In genomic region chr16:35907432-35908201, GRCm38 (mm10) we compare ENCODE assay signal across 9 mouse cellular contexts. TPM values are rescaled to one million over a fixed set of nuclear protein-coding genes. Genes with fewer than 3 reads are reported as not detected.
A peak's percentile ranks its signal among the peaks of the same experiment; 100 is the strongest.
DNase-seq lines count a peak whose midpoint lies in the region; ATAC-seq and TF ChIP-seq lines count a peak whose summit lies in the region.
"Had no signal": no experiment of that assay in that cellular context is flagged by ENCODE, and none has a peak within 500 bp of the region (broad histone marks: within the 10 kb centered on the region; RNA-seq: fewer than 3 reads in every experiment).

No protein-coding gene starts in this region.

- no peak overlapping the region for H3K4me3 ChIP-seq in intestine, embryonic 15.5 days (replicated peaks)
- no peak overlapping the region for H3K4me3 ChIP-seq in small intestine, adult 2 months (ENCODE audit: low read depth, low read length)
- H3K4me3 ChIP-seq in hindbrain, postnatal 0 days (ENCODE audit: low read length), result no peak overlapping the region
- H3K4me3 ChIP-seq: embryonic facial prominence, embryonic 13.5 days; limb, embryonic 15.5 days had no signal

- DNase-seq in ovary, adult 18-20 months (ENCODE audit: low spot score), result peak; percentile 19
- no peak for DNase-seq in ovary, postnatal 36 days (ENCODE audit: low spot score)
- peak; percentile 29 for DNase-seq in brain, adult 2 months (ENCODE audit: low read depth, low spot score)
- no peak for DNase-seq in hindbrain, postnatal 0 days (ENCODE audit: low spot score)
- DNase-seq in layer of hippocampus, adult 18-20 months (ENCODE audit: low spot score in 2 of 2), result no peak

- no peak overlapping the region for H3K9ac ChIP-seq in intestine, embryonic 15.5 days
- H3K9ac ChIP-seq in hindbrain, postnatal 0 days (replicated peaks; ENCODE audit: low read length), result no peak overlapping the region
- H3K9ac ChIP-seq: embryonic facial prominence, embryonic 13.5 days; limb, embryonic 15.5 days had no signal

- peak; percentile 46; the same call in 1 of the 2 replicates for ATAC-seq in intestine, embryonic 15.5 days
- ATAC-seq in hindbrain, postnatal 0 days, result no peak

- H3K4me1 ChIP-seq in intestine, embryonic 15.5 days (replicated peaks), result no peaks in the 10 kb centered on the region
- peaks cover 13% of the 10 kb centered on the region for H3K4me1 ChIP-seq in small intestine, adult 2 months (ENCODE audit: control insufficient read depth, insufficient read depth, insufficient read length, low read length)
- H3K4me1 ChIP-seq in hindbrain, postnatal 0 days (ENCODE audit: insufficient read depth, low read length), result no peaks in the 10 kb centered on the region
- H3K4me1 ChIP-seq: embryonic facial prominence, embryonic 13.5 days; limb, embryonic 15.5 days had no signal

- H3K27ac ChIP-seq in intestine, embryonic 15.5 days, result 0 out of 2 replicates have a peak overlapping the region, but pooled peaks have one; percentile 36
- H3K27ac ChIP-seq in small intestine, adult 2 months (ENCODE audit: insufficient read depth, low read depth, low read length), result peak overlapping the region; percentile 97
- no peak overlapping the region for H3K27ac ChIP-seq in hindbrain, postnatal 0 days
- H3K27ac ChIP-seq: embryonic facial prominence, embryonic 13.5 days; limb, embryonic 15.5 days had no signal

- H3K4me2 ChIP-seq in intestine, embryonic 15.5 days (replicated peaks), result no peak overlapping the region
- H3K4me2 ChIP-seq in hindbrain, postnatal 0 days (ENCODE audit: low read depth, low read length), result no peak overlapping the region
- H3K4me2 ChIP-seq: embryonic facial prominence, embryonic 13.5 days; limb, embryonic 15.5 days had no signal

- H3K27me3 ChIP-seq in intestine, embryonic 15.5 days (replicated peaks), result no peaks in the 10 kb centered on the region
- H3K27me3 ChIP-seq in small intestine, adult 2 months (ENCODE audit: control insufficient read depth, insufficient read depth, low read length), result no peaks in the 10 kb centered on the region
- no peaks in the 10 kb centered on the region for H3K27me3 ChIP-seq in hindbrain, postnatal 0 days (ENCODE audit: insufficient read depth, low read length)
- H3K27me3 ChIP-seq: embryonic facial prominence, embryonic 13.5 days; limb, embryonic 15.5 days had no signal

- TF ChIP-seq POLR2A in small intestine, adult 2 months (IDR thresholded peaks at IDR 0.05; ENCODE audit: low read depth, low read length), result no peak

- TF ChIP-seq CTCF in small intestine, adult 2 months (IDR thresholded peaks at IDR 0.05; ENCODE audit: extremely low read depth, insufficient read length, insufficient replicate concordance, low read depth, low read length), result no peak
- TF ChIP-seq CTCF in hindbrain, postnatal 0 days (IDR thresholded peaks at IDR 0.05; ENCODE audit: low read depth), result no peak

- no peaks in the 10 kb centered on the region for H3K36me3 ChIP-seq in intestine, embryonic 15.5 days
- no peaks in the 10 kb centered on the region for H3K36me3 ChIP-seq in small intestine, adult 2 months (ENCODE audit: control insufficient read depth, insufficient read depth, low read length)
- no peaks in the 10 kb centered on the region for H3K36me3 ChIP-seq in hindbrain, postnatal 0 days (ENCODE audit: insufficient read depth, low read length)
- H3K36me3 ChIP-seq: embryonic facial prominence, embryonic 13.5 days; limb, embryonic 15.5 days had no signal

- WGBS in intestine, embryonic 15.5 days, result 59% methylated on average over 4 of the region's 4 CpGs
- WGBS in small intestine, adult 2 months, result 29% methylated on average over 4 of the region's 4 CpGs
- WGBS in hindbrain, postnatal 0 days, result 43% methylated on average over 4 of the region's 4 CpGs

- H3K9me3 ChIP-seq in intestine, embryonic 15.5 days, result no peaks in the 10 kb centered on the region
- no peaks in the 10 kb centered on the region for H3K9me3 ChIP-seq in hindbrain, postnatal 0 days (ENCODE audit: low read length)
- H3K9me3 ChIP-seq: limb, embryonic 15.5 days had no signal

RNA-seq across cellular contexts. Expression of gene Parp9, which starts 30.7 kb away (rescaled TPM):
- 12.0 and 14.0 TPM in 2 replicates for polyA plus RNA-seq in intestine, embryonic 15.5 days (2015; fragmentation: Nextera tagmentation; extraction: Ambion mirVana)
- polyA plus RNA-seq in small intestine, adult 2 months (2012; rRNA removed), result 2.6 and 7.6 TPM in 2 replicates
- 2.5 and 3.5 TPM in 2 replicates for total RNA-seq in hindbrain, postnatal 0 days (2014; rRNA removed)
- 3.6 and 3.8 TPM in 2 replicates for polyA plus RNA-seq in hindbrain, postnatal 0 days (2015; fragmentation: Nextera tagmentation; extraction: Ambion mirVana)
- 1 to 10 TPM; 2.8 to 3.2 TPM for total RNA-seq in layer of hippocampus, adult 18-20 months (2021)

RNA-seq across cellular contexts. Expression of gene Dtx3l, which starts 31.3 kb away (rescaled TPM):
- 8.6 TPM in 2 replicates for polyA plus RNA-seq in intestine, embryonic 15.5 days (2015; fragmentation: Nextera tagmentation; extraction: Ambion mirVana)
- 5.5 and 16.7 TPM in 2 replicates for polyA plus RNA-seq in small intestine, adult 2 months (2012; rRNA removed)
- 0.93 and 2.5 TPM in 2 replicates for total RNA-seq in hindbrain, postnatal 0 days (2014; rRNA removed)
- 1.2 and 1.5 TPM in 2 replicates for polyA plus RNA-seq in hindbrain, postnatal 0 days (2015; fragmentation: Nextera tagmentation; extraction: Ambion mirVana)
- 1 to 10 TPM; 5.4 to 5.7 TPM for total RNA-seq in layer of hippocampus, adult 18-20 months (2021)

RNA-seq across cellular contexts. Expression of gene Parp14, which starts 36.3 kb away (rescaled TPM):
- polyA plus RNA-seq in intestine, embryonic 15.5 days (2015; fragmentation: Nextera tagmentation; extraction: Ambion mirVana), result 1.2 and 2.2 TPM in 2 replicates
- polyA plus RNA-seq in small intestine, adult 2 months (2012; rRNA removed), result 4.5 and 17.5 TPM in 2 replicates
- total RNA-seq in hindbrain, postnatal 0 days (2014; rRNA removed), result 0.47 and 1.3 TPM in 2 replicates
- 0.61 and 0.79 TPM in 2 replicates for polyA plus RNA-seq in hindbrain, postnatal 0 days (2015; fragmentation: Nextera tagmentation; extraction: Ambion mirVana)
- 1 to 10 TPM; 1.1 to 1.2 TPM for total RNA-seq in layer of hippocampus, adult 18-20 months (2021)

Comparison
In these comparisons a context has a peak if more than half of its experiments do, and no peak if none do; other contexts are left out.
1. DNase-seq: peak in ovary, adult 18-20 months (single experiment) and brain, adult 2 months (single experiment); none in ovary, postnatal 36 days (single experiment), hindbrain, postnatal 0 days (single experiment) and layer of hippocampus, adult 18-20 months (0 of 2).